9 mouse cellular contexts compared by ENCODE assay signal in genomic region chr9:40241951-40242888, GRCm38 (mm10). TPM values are rescaled to one million over a fixed set of nuclear protein-coding genes. Genes with fewer than 3 reads are reported as not detected.
DNase-seq lines count a peak whose midpoint lies in the region; ATAC-seq and TF ChIP-seq lines count a peak whose summit lies in the region.
"Had no signal": no experiment of that assay in that cellular context is flagged by ENCODE, and none has a peak within 500 bp of the region (broad histone marks: within the 10 kb centered on the region; RNA-seq: fewer than 3 reads in every experiment).

No protein-coding gene starts in this region.

- TF ChIP-seq CTCF in heart, postnatal 0 days (IDR thresholded peaks at IDR 0.05; ENCODE audit: low read depth): no peak
- no peak for TF ChIP-seq CTCF in lung, postnatal 0 days (IDR thresholded peaks at IDR 0.05)

- no peaks in the 10 kb centered on the region for H3K36me3 ChIP-seq in heart, embryonic 10.5 days
- H3K36me3 ChIP-seq in heart, postnatal 0 days (replicated peaks; ENCODE audit: control insufficient read depth, insufficient read depth, low read length): no peaks in the 10 kb centered on the region
- H3K36me3 ChIP-seq in lung, postnatal 0 days (ENCODE audit: insufficient read depth, low read length): no peaks in the 10 kb centered on the region
- H3K36me3 ChIP-seq in stomach, embryonic 14.5 days (ENCODE audit: control insufficient read depth, insufficient read depth, low read length): no peaks in the 10 kb centered on the region
- H3K36me3 ChIP-seq: G1E had no signal

- no peaks in the 10 kb centered on the region for H3K9me3 ChIP-seq in heart, embryonic 10.5 days
- no peaks in the 10 kb centered on the region for H3K9me3 ChIP-seq in heart, postnatal 0 days (replicated peaks; ENCODE audit: control insufficient read depth, low read length)
- H3K9me3 ChIP-seq in lung, postnatal 0 days (ENCODE audit: low read length): no peaks in the 10 kb centered on the region
- H3K9me3 ChIP-seq in stomach, embryonic 14.5 days (ENCODE audit: control insufficient read depth, low read depth, low read length): no peaks in the 10 kb centered on the region

- DNase-seq in heart, embryonic 10.5 days (ENCODE audit: low spot score): no peak
- DNase-seq in heart, adult 8-10 months (ENCODE audit: low spot score): no peak
- DNase-seq in embryo, embryonic 10 days (ENCODE audit: low spot score): peak; percentile 47
- DNase-seq in heart, postnatal 0 days (ENCODE audit: low spot score): no peak
- peak; percentile 78 for DNase-seq in layer of hippocampus, adult 9-11 months
- DNase-seq in lung, postnatal 0 days (ENCODE audit: low spot score): no peak
- no peak for DNase-seq in adipocyte (ENCODE audit: low spot score)

- H3K4me3 ChIP-seq in heart, embryonic 10.5 days: peak overlapping the region; percentile 61
- H3K4me3 ChIP-seq in heart, postnatal 0 days (ENCODE audit: low read depth, low read length): peak overlapping the region; percentile 48
- peak overlapping the region; percentile 34 for H3K4me3 ChIP-seq in lung, postnatal 0 days (ENCODE audit: low read depth, low read length)
- H3K4me3 ChIP-seq in stomach, embryonic 14.5 days (ENCODE audit: low read depth, low read length): peak overlapping the region; percentile 31

- 0 out of 2 replicates have a peak overlapping the region, but pooled peaks have one; percentile 22 for H3K9ac ChIP-seq in heart, postnatal 0 days (replicated peaks; ENCODE audit: low read depth, low read length)
- peak overlapping the region; percentile 51 for H3K9ac ChIP-seq in lung, postnatal 0 days (replicated peaks; ENCODE audit: low read depth)
- no peak overlapping the region for H3K9ac ChIP-seq in stomach, embryonic 14.5 days (replicated peaks; ENCODE audit: low read depth, low read length)

- peak overlapping the region; percentile 70 for H3K4me2 ChIP-seq in heart, postnatal 0 days (ENCODE audit: low read depth, low read length)
- H3K4me2 ChIP-seq in lung, postnatal 0 days (replicated peaks; ENCODE audit: low read depth, low read length): peak overlapping the region; percentile 64
- H3K4me2 ChIP-seq in stomach, embryonic 14.5 days (replicated peaks; ENCODE audit: low read depth, low read length): peak overlapping the region; percentile 69

- no peak for TF ChIP-seq EP300 in heart, postnatal 0 days (IDR thresholded peaks at IDR 0.05; ENCODE audit: low read depth)
- no peak for TF ChIP-seq EP300 in lung, postnatal 0 days (IDR thresholded peaks at IDR 0.05)

- ATAC-seq in heart, postnatal 0 days (ENCODE audit: insufficient read depth, low read depth): no peak
- ATAC-seq in lung, postnatal 0 days: no peak
- 0 out of 2 replicates have a peak, but pooled peaks have one; percentile 16 for ATAC-seq in stomach, embryonic 14.5 days (ENCODE audit: insufficient number of reproducible peaks, insufficient read depth, low FRiP score, low read depth)

- H3K27ac ChIP-seq in heart, embryonic 10.5 days: peak overlapping the region; percentile 62
- no peak overlapping the region for H3K27ac ChIP-seq in heart, postnatal 0 days (ENCODE audit: low read depth)
- H3K27ac ChIP-seq in lung, postnatal 0 days (ENCODE audit: low read length): no peak overlapping the region
- peak overlapping the region; percentile 69 for H3K27ac ChIP-seq in stomach, embryonic 14.5 days (ENCODE audit: low read length)

- peaks cover 19% of the 10 kb centered on the region for H3K27me3 ChIP-seq in heart, embryonic 10.5 days (ENCODE audit: insufficient read depth, poor library complexity, severe bottlenecking)
- peaks cover 6% of the 10 kb centered on the region; the same call in 1 of the 2 replicates for H3K27me3 ChIP-seq in heart, postnatal 0 days (ENCODE audit: control insufficient read depth, insufficient read depth, low read length)
- no peaks in the 10 kb centered on the region for H3K27me3 ChIP-seq in lung, postnatal 0 days (replicated peaks; ENCODE audit: insufficient read depth, low read length)
- H3K27me3 ChIP-seq in stomach, embryonic 14.5 days (ENCODE audit: control insufficient read depth, insufficient read depth, low read length): no peaks in the 10 kb centered on the region

- 57% methylated on average over 13 of the region's 13 CpGs for WGBS in heart, embryonic 10.5 days
- WGBS in heart, postnatal 0 days: 55% methylated on average over 13 of the region's 13 CpGs
- 52% methylated on average over 12 of the region's 13 CpGs for WGBS in lung, postnatal 0 days
- WGBS in stomach, embryonic 14.5 days: 50% methylated on average over 13 of the region's 13 CpGs

- H3K4me1 ChIP-seq in heart, embryonic 10.5 days: peaks cover 17% of the 10 kb centered on the region; the same call in 1 of the 2 replicates
- peaks cover 4% of the 10 kb centered on the region; the same call in 1 of the 2 replicates for H3K4me1 ChIP-seq in heart, postnatal 0 days (ENCODE audit: control insufficient read depth, insufficient read depth)
- H3K4me1 ChIP-seq in lung, postnatal 0 days (ENCODE audit: insufficient read depth, low read depth, low read length): 0 out of 2 replicates have a peak, but pooled peaks cover 4% of the 10 kb centered on the region
- H3K4me1 ChIP-seq in stomach, embryonic 14.5 days (ENCODE audit: control insufficient read depth, insufficient read depth, low read length): peaks cover 12% of the 10 kb centered on the region; the same call in 1 of the 2 replicates

RNA-seq across cellular contexts. Expression of gene Scn3b, which starts 26.8 kb away (rescaled TPM):
- 0.38 and 0.90 TPM in 2 replicates for polyA plus RNA-seq in heart, embryonic 10.5 days (2016; fragmentation: Nextera tagmentation; extraction: Ambion mirVana)
- total RNA-seq in heart, adult 8-10 months (2022): 1 to 10 TPM in 1 of 4 experiments, under 1 TPM in 3; 0.57 to 1.4 (median 0.74) TPM
- total RNA-seq in heart, postnatal 0 days (2014; rRNA removed; ENCODE audit: low replicate concordance): 0.54 and 5.5 TPM in 2 replicates
- 0.60 and 0.75 TPM in 2 replicates for polyA plus RNA-seq in heart, postnatal 0 days (2015; fragmentation: Nextera tagmentation; extraction: Ambion mirVana)
- 37.6 and 46.9 TPM in 2 replicates for polyA plus RNA-seq in lung, postnatal 0 days (2015; fragmentation: Nextera tagmentation; extraction: Ambion mirVana)
- 7.9 and 8.0 TPM in 2 replicates for polyA plus RNA-seq in stomach, embryonic 14.5 days (2014; fragmentation: Nextera tagmentation; extraction: Ambion mirVana)
- polyA plus RNA-seq: G1E had no signal

RNA-seq across cellular contexts. Expression of gene Zfp202, which starts 50.1 kb away (rescaled TPM):
- polyA plus RNA-seq in heart, embryonic 10.5 days (2016; fragmentation: Nextera tagmentation; extraction: Ambion mirVana): 4.6 and 5.9 TPM in 2 replicates
- total RNA-seq in heart, adult 8-10 months (2022): 1 to 10 TPM; 2.4 to 3.1 (median 2.6) TPM
- 1.5 TPM in 2 replicates for total RNA-seq in heart, postnatal 0 days (2014; rRNA removed; ENCODE audit: low replicate concordance)
- 2.1 and 2.4 TPM in 2 replicates for polyA plus RNA-seq in heart, postnatal 0 days (2015; fragmentation: Nextera tagmentation; extraction: Ambion mirVana)
- polyA plus RNA-seq in lung, postnatal 0 days (2015; fragmentation: Nextera tagmentation; extraction: Ambion mirVana): 1.3 and 1.7 TPM in 2 replicates
- 6.2 and 6.6 TPM in 2 replicates for polyA plus RNA-seq in stomach, embryonic 14.5 days (2014; fragmentation: Nextera tagmentation; extraction: Ambion mirVana)

Comparison
In these comparisons a context has a peak if more than half of its experiments do, and no peak if none do; other contexts are left out.
1. H3K27ac ChIP-seq: peak in heart, embryonic 10.5 days (single experiment) and stomach, embryonic 14.5 days (single experiment); none in heart, postnatal 0 days (single experiment) and lung, postnatal 0 days (single experiment).
2. DNase-seq: peak in embryo, embryonic 10 days (single experiment) and layer of hippocampus, adult 9-11 months (single experiment); none in heart, embryonic 10.5 days (single experiment), heart, adult 8-10 months (single experiment), heart, postnatal 0 days (single experiment), lung, postnatal 0 days (single experiment) and adipocyte (single experiment).
3. Peak in every context shown above with its lines, with median percentiles within 50 percentile points of each other: H3K4me3 ChIP-seq and H3K4me2 ChIP-seq.